Mouse (Mus musculus) urinary bladder, adult 18-20 months (tissue): ENCODE data around the gene Bsx.

ENCODE experiments used
- DNase-seq, 2 experiments: peaks; one replicate each; pipeline ENCODE4 v3.0.0; 2022; ENCODE audit warnings: low spot score in 2 of 2, mixed read lengths in 2 of 2

The Bsx gene

GRCm38 (mm10) chr9:40873556-40874470 is at the start of gene Bsx:
Bsx (plus strand) TSS chr9:40874127.
- no peak for DNase-seq

- DNase-seq = no peak
Measured at GRCm38 (mm10) chr9:40825601-40826000, 48.3 kb upstream of the Bsx start.

- no peak for DNase-seq
Measured at GRCm38 (mm10) chr9:40827366-40827765, 46.6 kb upstream of the Bsx start.

GRCm38 (mm10) chr9:40834569-40834968 is 39.4 kb upstream of the Bsx start:
- DNase-seq = peak; percentile 23 to 56

GRCm38 (mm10) chr9:40836681-40837080 is 37.2 kb upstream of the Bsx start:
- no peak for DNase-seq

- no peak for DNase-seq
Measured at GRCm38 (mm10) chr9:40839662-40840061, 34.3 kb upstream of the Bsx start.

GRCm38 (mm10) chr9:40851515-40851914 is 22.4 kb upstream of the Bsx start:
- DNase-seq = no peak

GRCm38 (mm10) chr9:40858461-40859160 is 15.3 kb upstream of the Bsx start:
- no peak for DNase-seq

- no peak for DNase-seq
Measured at GRCm38 (mm10) chr9:40859196-40859595, 14.7 kb upstream of the Bsx start.

GRCm38 (mm10) chr9:40870331-40870730 is 3.6 kb upstream of the Bsx start:
- DNase-seq = no peak

GRCm38 (mm10) chr9:40871369-40872155 is 2.4 kb upstream of the Bsx start:
- DNase-seq = no peak

GRCm38 (mm10) chr9:40872156-40872478 is 1.8 kb upstream of the Bsx start:
- DNase-seq = no peak

GRCm38 (mm10) chr9:40874961-40875360 is 1.0 kb downstream of the Bsx start:
- DNase-seq = no peak

- DNase-seq = no peak
Measured at GRCm38 (mm10) chr9:40875431-40875830, 1.5 kb downstream of the Bsx start.

- no peak for DNase-seq
Measured at GRCm38 (mm10) chr9:40876164-40876563, 2.2 kb downstream of the Bsx start.

- DNase-seq = no peak
Measured at GRCm38 (mm10) chr9:40876693-40877092, 2.8 kb downstream of the Bsx start.

- DNase-seq = no peak
Measured at GRCm38 (mm10) chr9:40877146-40877880, 3.4 kb downstream of the Bsx start.

GRCm38 (mm10) chr9:40877881-40878235 is 3.9 kb downstream of the Bsx start:
- no peak for DNase-seq

GRCm38 (mm10) chr9:40878291-40878945 is 4.5 kb downstream of the Bsx start:
- DNase-seq = no peak

- no peak for DNase-seq
Measured at GRCm38 (mm10) chr9:40878998-40879397, 5.1 kb downstream of the Bsx start.

- no peak for DNase-seq
Measured at GRCm38 (mm10) chr9:40885669-40886068, 11.7 kb downstream of the Bsx start.
